Mouse (Mus musculus) liver, embryonic 14.5 days (tissue): ENCODE measurements around the gene Bri3bp.

Source experiments
- CTCF ChIP-seq: IDR thresholded peaks from 2 replicates; pipeline ENCODE4 v1.5.1; 2016; ENCODE audit warnings: antibody characterized with exemption, low read depth, control low read depth
- EP300 ChIP-seq: IDR thresholded peaks from 2 replicates; pipeline ENCODE4 v1.6.1; 2016; ENCODE audit warnings: antibody characterized with exemption, low read depth

- TF ChIP-seq EP300 (no peak), CTCF (no peak)
These were observed 29.3 kb downstream of the Bri3bp start for GRCm38 (mm10) chr5:125470713-125471112.
